Mouse (Mus musculus): Measurements from ENCODE around the gene Ciao2a. TPM values are rescaled to one million over a fixed set of nuclear protein-coding genes. Genes with fewer than 3 reads are reported as not detected.

The Ciao2a gene
- polyA plus RNA-seq, 1 experiment, result 19.6 TPM

GRCm38 (mm10) chr9:66109574-66109973, 16.8 kb upstream of the Ciao2a start:
- TF ChIP-seq GATA1 (IDR thresholded peaks at IDR 0.05; ENCODE audit: low read length), result no peak

GRCm38 (mm10) chr9:66110126-66110525, 16.3 kb upstream of the Ciao2a start:
- no peak for TF ChIP-seq GATA1 (IDR thresholded peaks at IDR 0.05; ENCODE audit: low read length)

GRCm38 (mm10) chr9:66110611-66111379, 15.6 kb upstream of the Ciao2a start:
- TF ChIP-seq GATA1 (IDR thresholded peaks at IDR 0.05; ENCODE audit: low read length), result no peak

- no peak for TF ChIP-seq GATA1 (IDR thresholded peaks at IDR 0.05; ENCODE audit: low read length)
Observed at GRCm38 (mm10) chr9:66114341-66114740, 12.1 kb upstream of the Ciao2a start.

- no peak for TF ChIP-seq GATA1 (IDR thresholded peaks at IDR 0.05; ENCODE audit: low read length)
Observed at GRCm38 (mm10) chr9:66116890-66117289, 9.5 kb upstream of the Ciao2a start.

GRCm38 (mm10) chr9:66119498-66119897, 6.9 kb upstream of the Ciao2a start:
- TF ChIP-seq GATA1 (IDR thresholded peaks at IDR 0.05; ENCODE audit: low read length), result no peak

- no peak for TF ChIP-seq GATA1 (IDR thresholded peaks at IDR 0.05; ENCODE audit: low read length)
Observed at GRCm38 (mm10) chr9:66120106-66120505, 6.3 kb upstream of the Ciao2a start.

GRCm38 (mm10) chr9:66120945-66121344, 5.5 kb upstream of the Ciao2a start:
- no peak for TF ChIP-seq GATA1 (IDR thresholded peaks at IDR 0.05; ENCODE audit: low read length)

- TF ChIP-seq GATA1 (IDR thresholded peaks at IDR 0.05; ENCODE audit: low read length), result no peak
Observed at GRCm38 (mm10) chr9:66121421-66121820, 5.0 kb upstream of the Ciao2a start.

- no peak for TF ChIP-seq GATA1 (IDR thresholded peaks at IDR 0.05; ENCODE audit: low read length)
Observed at GRCm38 (mm10) chr9:66123648-66124047, 2.8 kb upstream of the Ciao2a start.

- TF ChIP-seq GATA1 (IDR thresholded peaks at IDR 0.05; ENCODE audit: low read length), result no peak
Observed at GRCm38 (mm10) chr9:66124111-66124531, 2.3 kb upstream of the Ciao2a start.

- TF ChIP-seq GATA1 (IDR thresholded peaks at IDR 0.05; ENCODE audit: low read length), result no peak
Observed at GRCm38 (mm10) chr9:66124681-66125542, 1.5 kb upstream of the Ciao2a start.

GRCm38 (mm10) chr9:66125543-66126455, 612 bp upstream of the Ciao2a start:
- TF ChIP-seq GATA1 (IDR thresholded peaks at IDR 0.05; ENCODE audit: low read length), result no peak

GRCm38 (mm10) chr9:66127193-66127546, 759 bp downstream of the Ciao2a start:
- no peak for TF ChIP-seq GATA1 (IDR thresholded peaks at IDR 0.05; ENCODE audit: low read length)

GRCm38 (mm10) chr9:66127884-66128283, 1.5 kb downstream of the Ciao2a start:
- peak; percentile 6 for TF ChIP-seq GATA1 (IDR thresholded peaks at IDR 0.05; ENCODE audit: low read length)

All from G1E-ER4 (cell line).